Mouse (Mus musculus): ENCODE data around the gene Igsf6. TPM values are rescaled to one million over a fixed set of nuclear protein-coding genes. Genes with fewer than 3 reads are reported as not detected.

The Igsf6 gene
- total and polyA plus RNA-seq, 3 experiments: 0.76 to 1.5 (median 0.98) TPM

- peak; percentile 40 to 42 for DNase-seq
- Histone ChIP-seq H3K4me3 (no peak overlapping the region), H3K36me3 (ENCODE audit: control insufficient read depth, insufficient read depth, low read length) (peaks cover 11% of the 10 kb centered on the region), H3K79me2 (replicated peaks; ENCODE audit: control insufficient read depth, insufficient read depth, low read length) (no peaks in the 10 kb centered on the region), H3K27ac (peak overlapping the region; percentile 78), H3K4me1 (ENCODE audit: control insufficient read depth, insufficient read depth, low read length) (peaks cover 24% of the 10 kb centered on the region), H3K9ac (ENCODE audit: low read depth, low read length) (no peak overlapping the region), H3K27me3 (ENCODE audit: control insufficient read depth, insufficient read depth, low read length) (no peaks in the 10 kb centered on the region)
- WGBS: 23% methylated on average over 6 of the region's 6 CpGs
- intact Hi-C loops (cut with DNase I): loop anchor here (5.0 to 10.0 kb wide), 4 partner anchors 38 to 570 kb away; partner anchors contain the start of genes Cdr2 and Mfsd13b
- TF ChIP-seq EP300 (IDR thresholded peaks at IDR 0.05; ENCODE audit: insufficient read depth, low read depth, low read length) (no peak), CTCF (IDR thresholded peaks at IDR 0.05) (no peak), POLR2A (IDR thresholded peaks at IDR 0.05; ENCODE audit: insufficient read depth, low read depth, low read length) (no peak)
Measured at GRCm38 (mm10) chr7:121074801-121075400, 529 bp upstream of the Igsf6 start.

GRCm38 (mm10) chr7:121072506-121072905 lies 1.9 kb downstream of the Igsf6 start:
- 0 out of 2 replicates have a peak, but pooled peaks cover 1% of the 10 kb centered on the region for H3K79me2 ChIP-seq (replicated peaks; ENCODE audit: control insufficient read depth, insufficient read depth, low read length)
- peaks cover 24% of the 10 kb centered on the region for H3K4me1 ChIP-seq (ENCODE audit: control insufficient read depth, insufficient read depth, low read length)
- peaks cover 11% of the 10 kb centered on the region for H3K36me3 ChIP-seq (ENCODE audit: control insufficient read depth, insufficient read depth, low read length)
- no peaks in the 10 kb centered on the region for H3K27me3 ChIP-seq (ENCODE audit: control insufficient read depth, insufficient read depth, low read length)
- no peak overlapping the region for H3K9ac ChIP-seq (ENCODE audit: low read depth, low read length)
- H3K4me3 ChIP-seq: no peak overlapping the region
- H3K27ac ChIP-seq: peak overlapping the region; percentile 78
- intact Hi-C loops (cut with DNase I): loop anchor here (5.0 to 10.0 kb wide), 3 partner anchors 35 to 572 kb away; partner anchors contain the start of genes Cdr2 and Mfsd13b
- 53% methylated on average over 5 of the region's 5 CpGs for WGBS
- no peak for TF ChIP-seq CTCF (IDR thresholded peaks at IDR 0.05)
- no peak for TF ChIP-seq EP300 (IDR thresholded peaks at IDR 0.05; ENCODE audit: insufficient read depth, low read depth, low read length)
- TF ChIP-seq POLR2A (IDR thresholded peaks at IDR 0.05; ENCODE audit: insufficient read depth, low read depth, low read length): no peak
- DNase-seq: no peak

GRCm38 (mm10) chr7:121071276-121071675 lies 3.1 kb downstream of the Igsf6 start:
- no peak overlapping the region for H3K9ac ChIP-seq (ENCODE audit: low read depth, low read length)
- WGBS: 90% methylated on average over 4 of the region's 4 CpGs
- 0 out of 2 replicates have a peak, but pooled peaks cover 1% of the 10 kb centered on the region for H3K79me2 ChIP-seq (replicated peaks; ENCODE audit: control insufficient read depth, insufficient read depth, low read length)
- intact Hi-C loops (cut with DNase I): loop anchor here (5.0 to 10.0 kb wide), 3 partner anchors 34 to 574 kb away; partner anchors contain the start of genes Cdr2 and Mfsd13b
- H3K27me3 ChIP-seq (ENCODE audit: control insufficient read depth, insufficient read depth, low read length): no peaks in the 10 kb centered on the region
- H3K4me3 ChIP-seq: no peak overlapping the region
- no peak for TF ChIP-seq POLR2A (IDR thresholded peaks at IDR 0.05; ENCODE audit: insufficient read depth, low read depth, low read length)
- no peak for TF ChIP-seq EP300 (IDR thresholded peaks at IDR 0.05; ENCODE audit: insufficient read depth, low read depth, low read length)
- TF ChIP-seq CTCF (IDR thresholded peaks at IDR 0.05): no peak
- H3K4me1 ChIP-seq (ENCODE audit: control insufficient read depth, insufficient read depth, low read length): peaks cover 24% of the 10 kb centered on the region
- H3K36me3 ChIP-seq (ENCODE audit: control insufficient read depth, insufficient read depth, low read length): peaks cover 11% of the 10 kb centered on the region
- no peak for DNase-seq
- H3K27ac ChIP-seq: no peak overlapping the region

GRCm38 (mm10) chr7:121064309-121064708 lies 10.1 kb downstream of the Igsf6 start:
- Histone ChIP-seq H3K79me2 (replicated peaks; ENCODE audit: control insufficient read depth, insufficient read depth, low read length) (no peaks in the 10 kb centered on the region), H3K9ac (ENCODE audit: low read depth, low read length) (no peak overlapping the region), H3K27me3 (ENCODE audit: control insufficient read depth, insufficient read depth, low read length) (no peaks in the 10 kb centered on the region), H3K4me3 (no peak overlapping the region), H3K4me1 (ENCODE audit: control insufficient read depth, insufficient read depth, low read length) (peaks cover 3% of the 10 kb centered on the region), H3K36me3 (ENCODE audit: control insufficient read depth, insufficient read depth, low read length) (no peaks in the 10 kb centered on the region), H3K27ac (no peak overlapping the region)
- DNase-seq: no peak
- intact Hi-C loops (cut with DNase I): loop anchor here (1.0 to 5.0 kb wide), 3 partner anchors 44 to 222 kb away; partner anchors contain the start of gene Eef2k
- TF ChIP-seq CTCF (IDR thresholded peaks at IDR 0.05): peak; percentile 77
- no peak for TF ChIP-seq POLR2A (IDR thresholded peaks at IDR 0.05; ENCODE audit: insufficient read depth, low read depth, low read length)
- TF ChIP-seq EP300 (IDR thresholded peaks at IDR 0.05; ENCODE audit: insufficient read depth, low read depth, low read length): no peak
- 33% methylated on average over 4 of the region's 4 CpGs for WGBS

- no peak for TF ChIP-seq POLR2A (IDR thresholded peaks at IDR 0.05; ENCODE audit: insufficient read depth, low read depth, low read length)
- no peak for TF ChIP-seq EP300 (IDR thresholded peaks at IDR 0.05; ENCODE audit: insufficient read depth, low read depth, low read length)
- Histone ChIP-seq H3K4me3 (no peak overlapping the region), H3K36me3 (ENCODE audit: control insufficient read depth, insufficient read depth, low read length) (0 out of 2 replicates have a peak, but pooled peaks cover 2% of the 10 kb centered on the region), H3K79me2 (replicated peaks; ENCODE audit: control insufficient read depth, insufficient read depth, low read length) (no peaks in the 10 kb centered on the region), H3K27me3 (ENCODE audit: control insufficient read depth, insufficient read depth, low read length) (no peaks in the 10 kb centered on the region), H3K27ac (peak overlapping the region; percentile 11; the same call in 1 of the 2 replicates), H3K9ac (ENCODE audit: low read depth, low read length) (no peak overlapping the region), H3K4me1 (ENCODE audit: control insufficient read depth, insufficient read depth, low read length) (peaks cover 3% of the 10 kb centered on the region)
- intact Hi-C loops (cut with DNase I): loop anchor here (5.0 kb wide), 1 partner anchor 217 kb away; the partner anchor contains the start of gene Eef2k
- WGBS: 54% methylated on average over 6 of the region's 6 CpGs
- no peak for DNase-seq
Measured at GRCm38 (mm10) chr7:121059477-121060218, 14.7 kb downstream of the Igsf6 start.

All from heart, adult 2 months (tissue).